Mouse (Mus musculus) megakaryocyte-erythroid progenitor cell, adult 5 weeks (primary cell): Measurements from ENCODE around the gene Ctsl. TPM values are rescaled to one million over a fixed set of nuclear protein-coding genes. Genes with fewer than 3 reads are reported as not detected.

Experiments used
- polyA plus RNA-seq: library from polyadenylated mRNA; stranded (reverse); fragments of >175 nt; gene quantifications from 2 replicates; pipeline ENCODE4 v1.2.3, GENCODE M21; 2012

The Ctsl gene
- 0.99 and 1.8 TPM in 2 replicates for polyA plus RNA-seq

DNA sequence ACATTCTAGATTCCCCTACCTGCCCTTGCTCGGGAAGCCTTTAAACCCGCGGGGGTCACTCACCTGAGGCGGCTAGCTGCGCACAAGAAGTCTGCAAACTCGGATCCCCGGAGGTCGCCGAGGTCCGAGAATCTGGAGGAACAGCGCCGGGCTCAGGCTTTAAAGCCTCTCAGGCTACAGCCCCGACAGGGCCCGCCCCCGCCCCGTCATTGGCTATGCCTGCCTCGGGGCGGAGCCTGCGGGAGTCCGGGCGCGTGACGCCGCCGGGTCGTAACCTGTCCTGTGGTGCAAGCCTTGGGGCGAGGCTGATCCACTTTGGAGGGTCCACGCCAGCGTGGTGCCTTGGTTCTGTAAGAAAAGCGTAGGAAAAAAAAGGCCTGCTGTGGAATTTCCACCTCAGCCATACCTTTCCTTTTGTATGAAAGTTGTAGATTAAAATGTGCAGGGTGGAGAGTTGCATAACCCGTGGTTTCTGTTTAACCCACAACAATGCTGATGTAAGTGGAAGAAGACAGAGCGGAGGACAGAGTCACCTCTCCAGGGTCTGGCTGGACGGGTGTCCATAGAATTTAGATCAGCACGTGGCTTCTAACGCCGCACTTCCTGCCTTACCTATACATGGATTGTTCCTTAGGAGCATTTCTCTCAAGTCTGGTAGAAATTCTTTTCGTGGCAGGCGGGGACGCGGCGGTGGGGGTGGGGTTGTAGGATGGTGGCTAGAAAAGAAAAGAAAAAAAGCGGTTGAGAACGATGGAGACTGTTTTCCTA, at the start of gene Ctsl:
Ctsl (minus strand) TSS at position 718 of the 768 bp plus-strand sequence.

DNA sequence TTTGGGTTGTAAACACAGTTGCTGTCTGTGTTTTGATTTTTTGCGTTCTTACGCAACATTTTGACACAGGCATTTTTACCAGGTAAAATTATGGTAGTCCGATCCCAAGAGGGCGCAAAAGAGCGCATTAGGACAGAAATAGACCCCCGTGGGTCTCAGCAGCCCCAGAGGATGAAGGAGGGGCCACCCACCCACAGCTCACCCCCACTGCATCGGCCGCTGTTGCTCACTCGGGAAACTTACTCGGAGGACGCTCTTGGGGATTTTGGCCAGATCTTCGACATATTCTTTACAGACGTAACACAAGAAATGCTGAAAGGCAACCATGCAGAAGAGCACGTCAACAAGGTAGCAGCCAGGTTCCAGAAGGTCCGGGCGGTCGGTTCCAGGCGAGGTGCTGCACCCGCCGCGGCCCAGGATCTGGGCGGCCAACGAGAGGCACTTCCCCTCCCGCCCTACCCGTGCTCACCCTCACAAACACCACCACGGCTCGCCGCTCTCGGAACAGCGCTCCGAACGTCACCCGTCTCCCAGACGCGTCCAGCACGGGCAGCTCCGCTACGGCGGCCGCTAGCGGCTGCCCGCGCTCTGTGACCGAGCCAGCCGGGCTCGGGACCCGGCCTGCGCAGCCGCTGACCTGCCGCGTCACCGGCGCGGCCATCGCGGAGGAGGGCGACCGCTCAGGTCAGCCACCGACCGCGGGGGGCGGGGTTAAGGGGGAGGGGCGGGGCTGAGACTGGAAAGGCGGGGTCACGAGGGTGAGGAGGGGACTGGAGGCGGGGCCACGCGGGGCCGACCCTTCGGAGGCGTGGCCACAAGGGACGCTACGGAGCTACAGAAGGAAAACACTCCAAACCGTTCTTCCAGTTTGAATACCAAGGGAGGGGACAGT, 58.4 kb downstream of the Ctsl start, which contains the start of gene Aaed1:
Aaed1 (minus strand) TSS at position 687 of the 892 bp plus-strand sequence.

Other genes starting within 250 kb of the Ctsl start
- gene Slc35d2, start 241.5 kb downstream of the Ctsl start, polyA plus RNA-seq, result 4.5 and 4.9 TPM in 2 replicates
- gene Zfp367, start 217.7 kb downstream of the Ctsl start, polyA plus RNA-seq, result 11.4 and 17.6 TPM in 2 replicates
- gene Habp4, start 209.1 kb downstream of the Ctsl start, polyA plus RNA-seq, result 10.6 and 11.8 TPM in 2 replicates
- 0.29 and 0.34 TPM in 2 replicates for gene Cdc14b, start 95.6 kb downstream of the Ctsl start, polyA plus RNA-seq
- gene Aaed1, start 58.2 kb downstream of the Ctsl start, polyA plus RNA-seq, result 2.2 and 3.0 TPM in 2 replicates
- 12.0 and 16.1 TPM in 2 replicates for gene Cdk20, start 61.4 kb upstream of the Ctsl start, polyA plus RNA-seq
- not detected in 2 replicates for gene Fam240b, start 126.9 kb upstream of the Ctsl start, polyA plus RNA-seq